Mouse (Mus musculus) T-helper 1 cell (primary cell): ENCODE data around the gene Rapsn.

ENCODE experiments used
- in situ Hi-C: fragments of 300-600 bp; cut with MboI, MseI; formaldehyde crosslinking; loops from one replicate; pipeline ENCODE4 v1.15.1; 2025; ENCODE audit warnings: high pct_unique_total_duplicates

The Rapsn gene

GRCm38 (mm10) chr2:91080784-91081513 is 45.5 kb downstream of the Rapsn start:
- in situ Hi-C loops = no loop called here

- in situ Hi-C loops = no loop called here
These were observed 46.6 kb downstream of the Rapsn start, which contains the start of gene Spi1 for GRCm38 (mm10) chr2:91081775-91082695. Gene Spi1 (plus strand): TSS chr2:91082390.

DNA sequence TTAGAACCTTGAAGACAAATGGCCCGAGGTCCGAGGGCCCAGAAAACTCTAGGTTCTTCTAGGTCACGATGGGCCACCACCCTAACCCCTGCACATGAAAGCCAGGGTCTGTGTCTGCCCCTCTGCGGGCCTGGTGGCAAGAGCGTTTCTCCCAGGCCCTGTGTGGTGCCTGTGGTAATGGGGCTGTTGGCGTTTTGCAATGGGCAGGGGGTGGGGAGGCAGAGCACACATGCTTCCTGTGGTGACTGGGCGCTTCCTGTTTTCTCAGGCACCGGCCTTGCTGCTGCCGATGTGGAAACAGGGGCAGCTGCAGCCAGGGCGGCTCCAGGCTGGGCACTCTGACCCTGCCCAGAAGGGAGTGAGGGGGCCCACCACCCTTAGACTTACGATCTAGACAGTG is 47.4 kb downstream of the Rapsn start:
- in situ Hi-C loops = no loop called here

DNA sequence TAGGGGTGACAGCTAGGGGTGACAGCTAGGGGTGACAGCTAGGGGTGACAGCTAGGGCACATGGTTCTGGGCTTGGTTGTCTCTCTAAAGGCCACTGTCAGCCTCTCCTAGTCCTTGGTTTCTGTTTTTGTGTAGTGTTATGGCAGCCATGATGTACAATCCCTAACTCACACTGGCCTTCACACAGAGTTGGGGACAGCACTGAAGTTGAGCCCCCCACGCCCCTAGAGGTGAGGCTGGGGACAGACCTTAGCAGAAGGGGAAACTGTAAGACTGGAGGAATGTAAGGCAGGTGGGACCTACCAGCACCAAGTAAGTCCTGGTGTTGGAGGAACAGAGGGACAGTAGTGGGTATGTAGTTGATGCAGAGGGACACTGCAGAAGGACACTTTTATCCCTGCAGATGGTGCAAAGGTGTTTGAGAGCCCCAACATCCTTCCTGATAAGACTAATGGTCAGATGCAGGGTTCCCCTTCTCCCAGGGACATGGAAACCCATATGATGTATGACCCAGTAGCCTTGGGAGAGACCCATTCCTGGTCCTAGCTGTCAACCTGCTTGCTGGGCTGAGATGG is 48.0 kb downstream of the Rapsn start:
- in situ Hi-C loops = no loop called here

DNA sequence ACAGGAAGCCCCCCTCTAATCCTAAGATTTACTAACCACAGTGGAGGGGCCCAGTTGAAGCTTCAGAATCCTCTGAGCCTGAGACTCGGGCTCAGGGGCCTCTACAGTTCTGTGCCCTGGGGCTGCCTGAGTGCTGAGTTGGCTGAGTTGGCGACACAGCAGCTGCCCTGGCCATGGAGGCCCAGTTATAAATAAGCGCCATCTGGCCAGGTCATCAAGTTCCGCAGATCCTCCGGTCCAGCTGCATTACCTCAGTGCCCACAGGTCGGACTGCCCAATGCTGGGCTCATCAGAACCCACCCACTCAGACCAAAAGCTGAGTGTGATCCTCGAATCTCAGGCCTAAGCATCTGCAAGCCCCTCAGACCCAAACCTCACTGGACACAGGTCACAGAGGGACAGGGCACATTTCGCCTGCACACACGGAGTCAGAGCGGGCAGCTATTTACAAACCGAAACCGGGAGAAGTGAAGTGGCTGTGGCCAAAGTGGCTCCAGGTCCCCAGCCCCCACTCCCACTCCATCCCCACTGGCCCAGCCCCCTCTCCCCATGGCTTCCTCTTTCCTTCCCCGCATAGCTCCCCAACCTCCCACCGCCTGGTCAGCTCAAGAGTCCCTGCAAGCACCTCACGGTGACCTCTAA is 48.9 kb downstream of the Rapsn start:
- in situ Hi-C loops = no loop called here

DNA sequence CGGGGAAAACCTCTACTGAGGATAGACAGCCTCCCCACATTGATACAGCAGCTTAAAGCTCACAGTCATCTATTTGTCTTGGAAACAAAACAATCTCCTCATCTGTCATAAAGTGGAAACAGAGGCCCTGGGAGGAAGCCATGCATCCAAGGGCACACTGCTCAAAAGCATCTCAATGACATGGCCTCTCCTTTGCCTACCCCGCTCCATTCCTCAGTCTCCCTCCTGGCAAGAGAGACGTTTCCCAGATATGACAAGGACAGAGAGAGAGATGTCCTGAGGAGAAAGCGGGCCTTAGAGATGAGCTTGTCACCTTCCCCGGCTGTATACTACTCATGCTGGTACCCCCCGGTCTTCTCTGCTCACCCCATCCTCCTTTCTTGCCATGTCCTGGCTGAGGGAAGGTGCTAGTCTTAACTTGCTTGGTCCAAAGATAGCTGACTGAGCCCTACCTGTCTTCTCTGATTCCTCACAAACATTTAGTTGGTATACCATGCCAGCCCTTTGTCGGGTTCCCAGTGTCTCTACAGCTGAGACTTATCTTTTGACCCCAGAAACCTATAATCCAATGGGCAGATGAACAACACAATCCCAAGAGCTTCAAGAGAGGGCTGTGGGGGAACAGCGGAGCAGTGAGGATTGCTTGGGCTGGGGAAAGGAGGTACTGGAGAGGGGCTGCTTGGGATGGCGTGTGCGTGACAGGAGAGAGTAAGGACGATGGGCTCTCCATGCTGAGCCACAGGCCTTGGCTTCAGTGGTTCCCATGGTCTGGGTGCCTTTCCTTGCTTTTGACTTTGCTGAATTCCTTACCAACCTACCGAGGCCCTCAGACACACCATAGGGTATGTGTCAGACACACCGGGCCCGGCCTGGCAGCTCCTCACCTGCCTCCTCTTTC is 50.3 kb downstream of the Rapsn start:
- in situ Hi-C loops = no loop called here

GRCm38 (mm10) chr2:91086392-91087237 is 51.2 kb downstream of the Rapsn start:
- in situ Hi-C loops = no loop called here

- in situ Hi-C loops = no loop called here
These were observed 52.0 kb downstream of the Rapsn start for GRCm38 (mm10) chr2:91087453-91087852.

DNA sequence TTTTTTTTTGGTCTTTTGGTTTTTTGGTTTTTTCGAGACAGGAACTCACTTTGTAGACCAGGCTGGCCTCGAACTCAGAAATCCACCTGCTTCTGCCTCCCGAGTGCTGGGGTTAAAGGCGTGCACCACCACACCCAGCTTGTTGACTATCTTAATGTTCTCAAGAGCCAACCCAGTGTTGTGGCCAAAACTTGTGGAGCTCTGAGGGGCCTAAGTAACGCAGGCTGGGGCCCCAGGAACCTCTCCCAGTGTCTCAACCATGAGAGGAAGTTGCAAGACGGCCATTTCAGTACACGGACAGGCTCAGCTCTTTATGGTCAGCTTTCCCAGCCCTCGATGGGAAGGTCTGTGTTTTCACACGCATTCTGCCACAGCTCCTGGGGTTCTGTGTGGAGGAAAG is 53.6 kb downstream of the Rapsn start:
- in situ Hi-C loops = no loop called here

DNA sequence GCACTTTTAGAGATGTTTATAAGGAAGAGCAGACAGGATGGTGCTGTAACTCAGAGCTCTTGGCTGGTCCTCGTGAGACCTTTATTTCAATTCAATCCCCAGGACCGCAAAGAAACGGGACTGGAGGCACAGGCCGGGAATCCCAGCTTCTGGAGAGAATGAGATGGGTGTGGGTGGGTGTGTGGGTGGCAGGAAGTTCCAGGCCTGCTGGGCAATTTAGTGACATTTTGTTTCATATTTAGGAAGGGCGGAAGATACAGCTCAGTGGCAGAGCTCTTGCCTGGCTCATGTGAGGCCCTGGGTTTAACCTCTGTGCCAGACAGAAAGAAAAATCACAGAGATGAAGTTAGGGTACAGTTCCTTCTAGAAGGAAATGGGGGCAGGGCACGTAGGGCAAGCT is 54.8 kb downstream of the Rapsn start:
- in situ Hi-C loops = no loop called here

DNA sequence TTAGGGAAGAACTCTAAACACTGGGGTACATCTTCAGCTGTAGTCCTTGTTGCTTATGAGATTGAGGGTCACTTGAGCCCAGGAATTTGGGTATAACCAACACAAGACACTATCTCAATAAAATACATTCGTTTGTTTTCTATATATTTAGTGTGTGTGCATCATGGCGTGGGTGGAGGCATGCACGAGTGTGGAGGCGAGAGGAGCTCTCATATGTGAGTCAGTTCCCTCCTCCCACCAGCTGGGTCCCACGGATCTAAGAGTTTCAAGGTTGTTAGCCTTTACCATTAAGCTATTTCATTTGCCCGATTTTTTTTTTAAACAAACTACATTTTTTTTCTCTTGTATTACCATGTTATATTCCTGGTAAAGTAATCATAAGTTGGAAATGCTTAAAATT is 55.4 kb downstream of the Rapsn start:
- in situ Hi-C loops = no loop called here
